Mouse (Mus musculus) cerebellum, adult 9-11 months (tissue): ENCODE measurements around the gene Gm45753.
A peak's percentile ranks its signal among the peaks of the same experiment; 100 is the strongest.
"Not testable (repeated sequence)": the region's sequence is repeated elsewhere in the genome, so short reads cannot be mapped to it uniquely, and the experiment has no call there.

Source experiments
- DNase-seq: peaks from one replicate; pipeline ENCODE4 v3.0.0; 2022

The Gm45753 gene

DNA sequence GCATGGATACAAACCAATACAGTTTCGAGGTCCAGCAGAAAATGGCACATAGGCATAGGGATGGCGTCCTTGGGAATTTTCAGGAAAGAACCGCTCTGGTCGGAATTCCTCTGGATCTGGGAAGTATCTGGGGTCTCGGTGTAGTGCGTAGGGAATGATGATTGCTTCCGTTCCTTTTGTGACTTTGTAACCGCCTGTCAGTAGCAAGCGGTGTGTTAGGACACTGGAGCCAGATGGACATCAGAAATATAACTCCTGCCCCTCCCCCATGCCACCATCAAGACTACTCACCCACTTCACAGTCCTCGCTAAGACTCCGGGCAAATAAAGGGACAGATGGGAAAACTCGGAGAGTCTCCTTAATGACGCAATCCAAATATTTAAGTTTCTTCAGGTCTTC, at the start of gene Gm45753:
Gene Gm45753 (minus strand): TSS at position 101 of the 400 bp plus-strand sequence.
- DNase-seq, result no peak

DNA sequence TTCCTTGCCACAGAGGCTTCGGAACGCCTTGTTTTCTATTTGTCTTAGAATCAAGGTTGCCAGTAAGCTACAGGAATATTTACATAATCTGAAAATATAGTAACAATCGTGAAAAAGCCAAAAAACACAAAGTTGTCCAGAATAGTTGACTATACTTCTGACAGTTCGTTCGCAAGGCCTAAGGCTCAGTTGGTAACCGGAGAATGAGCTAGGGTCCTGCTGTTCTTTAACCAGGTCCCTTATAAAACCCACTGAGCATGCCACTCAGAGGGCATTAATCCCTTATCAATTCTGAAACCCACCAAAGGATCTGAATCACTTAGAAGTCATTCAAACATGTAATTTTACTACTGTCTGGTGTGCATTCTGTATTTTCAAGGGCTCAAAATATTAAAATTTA, 47.5 kb upstream of the Gm45753 start:
- no peak for DNase-seq

DNA sequence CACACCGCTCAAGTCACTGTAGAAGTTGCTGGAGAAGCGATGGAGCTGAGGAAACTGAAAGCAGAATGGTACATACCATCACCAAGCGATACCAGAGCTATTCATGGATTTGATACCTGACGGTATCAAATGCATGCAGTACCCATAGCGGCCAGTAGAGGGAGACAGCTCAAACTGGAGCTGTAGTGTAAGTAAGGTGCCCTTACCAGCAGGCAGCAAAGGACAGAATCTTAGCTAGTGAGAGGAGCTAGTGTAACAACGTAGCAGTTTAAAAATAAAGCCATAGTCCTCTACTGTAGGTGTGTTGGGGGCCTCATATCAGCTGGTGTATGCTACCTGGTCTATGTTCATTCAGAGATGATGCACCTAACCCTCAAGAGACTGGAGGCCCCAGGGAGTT, 36.8 kb upstream of the Gm45753 start:
- peak; percentile 33 for DNase-seq

DNA sequence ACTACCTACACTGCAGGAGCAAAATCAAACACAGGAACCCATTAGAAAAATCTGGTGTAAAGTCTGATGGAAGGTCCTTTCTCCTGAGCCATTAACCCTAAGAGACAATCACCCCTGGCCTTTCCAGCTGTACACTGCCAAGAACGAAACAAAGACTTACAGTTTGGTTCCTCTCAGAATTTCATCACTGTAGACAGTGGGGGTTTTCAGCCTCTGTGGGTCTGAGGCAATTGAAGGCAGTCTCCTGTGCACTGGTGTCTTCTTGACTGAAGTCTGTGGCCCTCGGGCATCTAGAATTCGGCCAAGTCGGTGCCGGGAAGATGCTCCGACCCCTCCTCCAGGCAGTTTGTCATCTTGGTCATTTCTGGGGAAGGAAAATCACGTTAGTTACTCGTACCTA, 36.0 kb upstream of the Gm45753 start:
- DNase-seq, result no peak

DNA sequence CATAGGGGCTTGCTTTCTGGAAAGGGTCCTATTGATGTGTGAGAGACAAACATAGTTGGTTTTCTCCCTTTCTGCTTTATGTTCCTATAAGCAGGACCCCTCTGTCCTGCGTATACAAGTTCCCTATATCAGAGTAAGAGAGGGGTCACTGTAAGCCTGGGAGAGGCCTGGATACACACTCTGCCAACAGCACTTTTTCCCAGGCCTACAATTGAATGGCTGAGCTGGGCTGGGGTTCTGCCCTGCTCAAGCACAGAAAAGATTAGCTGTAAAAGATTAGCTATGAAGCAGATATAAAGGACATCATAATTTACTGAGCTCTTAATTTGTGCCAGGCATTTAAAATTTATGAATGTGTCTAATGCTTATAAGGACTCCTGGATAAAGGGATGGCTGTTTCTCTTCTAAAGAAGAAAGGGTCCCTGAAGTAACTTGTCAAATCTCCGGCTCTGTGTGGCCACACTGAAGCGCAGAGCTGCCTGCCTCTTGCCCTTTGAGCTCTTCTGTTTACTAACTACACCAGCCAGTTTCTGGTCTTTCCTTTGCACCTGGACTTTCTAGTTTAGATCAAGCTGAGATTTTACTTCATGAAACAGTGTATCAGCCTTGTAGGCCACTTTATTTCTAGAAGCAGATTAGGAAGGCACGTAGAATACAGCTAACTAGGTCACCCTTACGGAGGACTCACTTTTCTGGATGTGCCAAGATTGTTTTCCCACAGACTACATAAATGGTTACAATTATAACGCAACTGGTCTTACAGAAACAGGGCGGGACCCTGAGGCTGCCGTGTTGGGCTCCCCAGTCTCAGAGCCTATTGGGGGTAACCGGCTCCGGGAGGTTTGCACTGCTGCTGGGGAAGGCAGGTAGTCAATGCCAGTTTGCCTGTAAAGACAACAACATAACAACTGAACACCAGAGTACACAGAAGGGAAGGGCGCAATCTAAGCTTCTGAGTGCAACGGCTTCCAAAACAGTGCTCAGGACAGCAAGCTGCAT, 33.7 kb upstream of the Gm45753 start:
- no peak for DNase-seq

DNA sequence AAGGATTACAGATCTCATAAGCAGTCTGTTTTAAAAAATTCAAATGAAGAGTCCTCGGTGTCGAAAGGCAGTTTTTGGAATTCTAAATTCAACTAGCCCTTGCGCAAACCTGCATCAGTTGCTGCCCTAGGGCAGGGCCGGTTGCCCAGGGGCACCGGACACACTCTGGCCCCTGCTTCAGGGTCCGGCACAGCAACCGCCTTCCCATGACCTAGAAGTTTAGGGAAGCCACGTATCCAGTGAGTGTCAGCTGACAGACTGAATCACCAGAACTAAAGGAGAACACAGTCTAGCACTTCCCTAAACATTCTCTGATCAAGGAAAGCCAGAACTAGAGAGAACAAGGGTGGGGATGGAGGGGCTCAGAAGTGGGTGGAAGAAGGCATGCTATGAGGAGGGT, 25.2 kb upstream of the Gm45753 start:
- DNase-seq, result no peak

DNA sequence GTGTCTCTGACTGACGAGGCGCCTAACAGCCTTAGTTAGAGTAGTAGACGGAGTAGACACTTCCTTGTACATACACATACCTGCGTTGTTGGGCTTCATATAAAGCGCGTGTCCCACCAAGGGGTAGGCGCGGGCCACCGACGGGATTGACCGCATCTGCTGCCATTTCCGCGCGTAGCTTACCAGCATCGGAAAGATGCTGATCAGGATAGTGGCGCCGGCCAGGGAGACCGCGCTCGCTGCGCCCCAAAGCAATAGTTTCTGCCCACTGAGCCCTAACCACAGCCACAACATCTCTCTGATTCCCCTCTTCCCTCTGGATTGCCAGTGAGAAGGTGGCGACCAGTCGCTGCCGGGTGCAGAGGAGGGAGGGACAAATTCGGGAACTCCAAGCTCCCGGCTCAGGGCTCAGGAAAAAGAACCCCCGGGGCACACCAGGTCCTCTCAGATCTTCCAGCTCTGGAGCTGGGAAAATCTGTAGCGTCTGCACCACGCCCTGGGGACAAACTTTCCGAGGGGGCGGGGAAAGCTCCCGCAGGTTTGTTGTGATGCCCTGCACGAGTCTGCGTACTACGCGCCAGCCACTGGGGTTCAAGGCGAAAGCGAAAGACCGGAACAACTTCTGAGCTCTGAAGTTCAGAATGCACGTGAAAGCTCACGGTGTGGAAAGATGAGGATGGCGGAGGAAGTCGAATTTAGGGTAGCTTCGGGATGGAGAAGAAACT, 24.6 kb upstream of the Gm45753 start, which contains the start of gene Cyp4v3:
Gene Cyp4v3 (minus strand): TSS at position 532 of the 725 bp plus-strand sequence.
- no peak for DNase-seq

DNA sequence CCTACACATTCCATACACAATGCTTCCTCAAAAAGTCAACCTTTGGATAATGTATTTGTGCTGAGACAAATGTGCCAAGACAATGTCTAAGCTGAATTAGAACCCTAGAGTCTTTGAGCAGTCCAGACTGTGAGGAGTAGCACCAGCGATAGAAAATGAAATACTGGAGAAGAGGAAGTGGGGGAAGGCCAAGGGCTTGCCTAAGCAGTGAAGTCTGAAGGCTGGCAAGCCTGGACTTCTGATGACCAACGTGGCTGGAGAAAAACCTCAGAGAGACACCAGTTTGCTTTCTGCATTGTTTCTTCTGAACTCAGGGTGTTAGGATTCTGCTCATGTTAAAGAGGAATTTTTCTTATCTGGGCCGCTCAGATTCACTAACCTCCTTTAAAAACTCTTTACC, 22.6 kb upstream of the Gm45753 start:
- DNase-seq, result no peak

DNA sequence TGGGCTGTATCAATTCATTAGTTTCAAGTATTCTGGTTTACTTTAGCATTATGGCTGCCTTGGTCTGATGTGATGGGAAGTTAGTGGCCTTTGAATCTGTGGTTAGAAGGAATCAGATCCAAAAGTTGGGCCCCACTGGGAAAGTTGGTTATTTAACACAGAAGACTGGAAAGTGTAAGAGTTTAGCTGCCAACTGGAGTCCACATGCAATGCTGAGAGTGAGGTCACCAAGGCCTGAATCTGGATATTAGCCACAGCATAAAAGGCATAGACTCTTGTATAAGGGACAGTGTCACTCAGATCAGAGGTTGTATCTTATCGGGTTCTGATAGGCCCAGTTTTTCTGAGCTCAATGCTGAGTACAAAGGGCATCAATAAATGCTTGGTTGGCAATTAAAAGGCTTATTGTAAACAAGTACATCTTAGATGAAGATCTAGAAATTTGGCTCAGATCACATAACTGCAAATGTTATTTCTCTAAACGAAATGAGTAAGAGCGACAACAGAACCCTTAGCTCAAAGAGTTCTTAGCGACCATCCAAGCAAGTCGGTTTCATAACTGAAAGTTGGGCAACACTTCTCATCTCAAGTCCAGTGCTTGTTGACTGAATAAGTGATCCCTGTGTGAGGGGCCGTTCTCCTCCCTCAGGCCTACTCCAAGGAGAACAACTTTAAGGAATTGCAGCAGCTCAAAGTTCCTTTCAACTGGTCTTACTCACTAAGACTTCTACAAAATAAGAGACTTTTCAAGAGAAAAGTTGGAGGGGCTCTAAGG, 21.1 kb upstream of the Gm45753 start:
- DNase-seq, result no peak

DNA sequence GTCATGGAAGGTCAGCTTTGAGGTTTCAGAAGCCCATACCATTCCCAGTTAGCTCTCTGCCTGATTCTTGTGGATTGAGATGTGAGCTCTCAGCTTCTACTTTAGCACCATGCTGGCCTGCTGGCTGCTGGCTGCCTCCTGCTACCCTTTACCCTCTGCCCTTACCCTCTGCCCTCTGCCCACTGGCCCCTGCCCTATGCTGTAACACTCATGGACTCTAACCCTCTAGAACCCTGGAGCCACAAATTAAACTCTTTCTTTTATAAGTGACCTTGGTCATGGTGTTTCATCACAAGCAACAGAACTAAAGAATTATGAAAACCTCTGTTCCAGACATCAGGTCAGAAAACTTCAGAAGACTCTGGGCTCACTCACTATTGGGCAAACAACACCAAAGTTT, 18.8 kb upstream of the Gm45753 start:
- DNase-seq, result not testable (repeated sequence)

DNA sequence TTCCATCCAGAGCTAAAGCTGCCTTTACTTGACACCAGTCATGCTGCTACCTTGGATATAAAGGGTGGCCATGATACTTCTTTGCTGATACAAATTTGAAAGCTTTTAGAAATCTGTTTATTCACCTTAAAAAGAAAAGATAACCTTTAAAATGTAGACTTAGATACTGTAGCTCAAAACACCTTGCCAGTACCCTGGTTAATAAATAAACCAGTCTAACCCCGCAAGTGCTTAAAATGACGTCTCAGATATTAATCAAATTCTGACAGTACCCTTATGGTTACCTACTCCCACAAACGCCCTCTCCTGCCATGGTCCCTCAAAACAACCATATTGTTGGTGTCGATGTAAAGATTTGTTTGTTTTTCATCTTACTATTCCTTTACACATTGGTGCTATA, 15.9 kb upstream of the Gm45753 start:
- DNase-seq, result no peak

DNA sequence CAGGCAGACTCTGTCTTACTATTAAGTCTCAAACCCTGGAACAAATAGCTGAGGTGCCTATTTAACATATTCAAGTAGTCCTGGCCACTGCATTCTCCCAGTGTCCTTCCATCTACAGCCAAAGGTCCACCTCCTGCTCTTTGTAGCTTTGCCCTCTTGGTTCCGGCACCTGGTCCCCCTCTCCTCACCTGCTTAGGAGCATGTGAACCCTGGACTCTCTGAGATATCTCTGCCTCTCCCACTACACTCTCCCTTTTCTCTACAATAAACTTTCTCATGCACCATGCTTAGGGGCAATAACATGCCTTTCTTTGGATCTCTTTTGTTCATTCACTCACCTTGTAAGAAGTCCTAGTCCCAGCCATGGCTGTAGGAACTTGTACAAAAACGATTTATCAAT, 13.1 kb upstream of the Gm45753 start:
- no peak for DNase-seq

DNA sequence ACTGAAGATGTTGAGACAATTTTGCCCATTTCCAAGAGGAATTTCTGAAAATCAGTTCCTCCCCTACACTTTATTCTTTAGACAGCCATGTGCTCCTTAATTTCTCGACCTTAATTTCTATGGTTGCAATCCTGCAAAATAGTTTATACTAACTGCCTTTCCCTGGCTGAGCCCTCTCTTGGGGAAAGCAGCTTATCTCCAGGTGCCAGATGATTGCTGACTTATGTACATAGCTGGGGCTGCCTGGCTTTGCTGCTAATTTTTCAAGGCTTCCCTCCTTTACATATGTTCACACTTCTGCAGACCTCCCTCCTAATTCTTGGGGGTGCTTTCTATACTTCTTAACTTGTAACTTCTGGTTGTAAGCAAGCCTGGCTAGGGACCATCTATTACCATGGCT, 12.7 kb upstream of the Gm45753 start:
- DNase-seq, result no peak

DNA sequence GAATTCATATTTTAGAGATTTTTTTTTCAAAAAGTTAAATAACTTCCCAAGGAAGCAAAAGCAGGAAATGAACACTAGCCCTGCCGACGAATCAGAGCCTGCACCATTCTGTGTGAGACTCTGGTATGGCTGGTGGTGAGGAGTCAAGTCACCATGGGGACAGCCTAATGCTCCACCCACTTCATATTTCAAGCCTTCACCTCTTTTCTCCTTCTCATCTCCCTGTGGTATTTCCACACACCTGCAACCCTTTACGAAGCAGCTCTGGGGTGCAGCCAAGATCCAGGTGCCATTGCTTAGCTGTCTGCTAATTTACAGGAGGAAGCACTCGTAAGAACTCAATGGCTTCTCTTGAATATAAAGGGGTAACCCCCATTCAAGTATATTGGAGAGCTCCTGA, 2.7 kb upstream of the Gm45753 start:
- no peak for DNase-seq

DNA sequence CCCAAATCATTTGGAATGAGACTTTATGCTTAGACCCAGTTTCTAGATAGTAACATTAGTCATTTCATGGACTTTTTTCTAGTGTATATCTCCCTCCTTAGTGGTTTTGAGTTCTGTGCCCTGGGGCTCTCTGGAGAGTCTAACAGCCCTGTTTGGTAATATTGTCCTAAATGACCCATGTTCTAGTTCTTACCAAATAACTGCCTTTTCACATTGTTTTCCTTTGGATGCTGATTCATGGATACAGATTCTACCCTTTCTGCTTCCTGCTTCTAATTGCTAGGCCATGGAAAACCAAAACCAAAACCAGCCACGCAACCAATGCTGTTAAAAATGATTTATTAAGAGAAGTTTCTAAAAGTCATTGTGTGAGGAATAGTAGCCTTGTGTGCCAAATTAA, 2.8 kb downstream of the Gm45753 start:
- no peak for DNase-seq

DNA sequence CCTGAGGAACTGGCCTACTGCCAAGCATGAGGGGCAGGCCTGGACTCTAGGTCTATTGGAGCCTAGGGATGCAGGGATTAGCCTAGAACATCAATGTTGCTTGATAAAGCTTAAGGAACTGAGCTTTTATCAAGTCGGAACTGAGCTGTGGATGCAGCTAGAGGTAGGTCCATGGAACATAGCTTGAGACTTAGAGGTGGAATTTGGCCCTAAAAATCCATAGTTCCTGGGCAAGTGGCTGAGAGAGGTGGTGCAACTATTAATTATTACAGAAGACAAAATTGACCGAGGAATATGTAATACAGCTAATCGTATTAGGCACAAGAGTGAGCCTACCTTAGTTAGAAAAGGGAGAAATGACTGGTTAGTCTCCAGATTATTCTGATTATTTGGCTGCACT, 3.9 kb downstream of the Gm45753 start:
- no peak for DNase-seq

DNA sequence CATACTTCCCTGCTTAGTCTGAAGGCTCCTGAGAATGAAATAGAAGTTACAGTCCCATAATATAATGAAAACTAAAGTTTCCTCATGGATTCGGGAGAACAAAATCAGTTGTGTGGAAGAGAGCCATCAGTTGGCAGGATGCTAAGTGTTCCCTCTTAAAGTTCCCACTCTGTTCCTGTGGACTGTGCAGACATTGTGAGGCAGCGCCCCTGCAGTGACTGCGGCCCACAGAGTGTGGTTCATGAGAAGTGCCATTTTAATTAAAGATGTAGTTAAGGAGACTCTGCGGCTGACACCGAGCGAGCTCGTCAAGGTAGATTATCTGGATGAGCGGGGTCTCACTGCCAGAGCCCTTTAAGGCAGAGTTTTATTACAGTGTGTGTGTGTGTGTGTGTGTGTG, 5.9 kb downstream of the Gm45753 start:
- DNase-seq, result no peak

DNA sequence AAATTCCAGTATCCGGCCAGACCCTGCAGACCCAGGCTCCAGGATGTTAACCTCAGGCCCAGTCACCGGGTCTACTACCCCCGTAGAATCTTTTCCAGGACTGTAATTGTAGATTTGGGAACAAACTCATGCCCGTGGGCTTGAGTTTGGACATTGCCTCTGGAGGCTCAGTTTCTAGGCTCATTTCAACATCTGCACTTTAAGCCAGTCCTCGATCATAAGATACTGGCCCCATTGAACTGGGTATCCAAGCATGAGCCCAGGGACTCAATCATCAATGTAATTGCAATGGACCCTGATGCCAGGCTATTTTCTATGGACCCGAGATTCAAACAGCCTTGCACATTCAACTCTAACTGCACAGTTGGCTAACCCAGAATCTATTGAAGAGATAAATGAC, 13.0 kb downstream of the Gm45753 start:
- DNase-seq, result no peak

DNA sequence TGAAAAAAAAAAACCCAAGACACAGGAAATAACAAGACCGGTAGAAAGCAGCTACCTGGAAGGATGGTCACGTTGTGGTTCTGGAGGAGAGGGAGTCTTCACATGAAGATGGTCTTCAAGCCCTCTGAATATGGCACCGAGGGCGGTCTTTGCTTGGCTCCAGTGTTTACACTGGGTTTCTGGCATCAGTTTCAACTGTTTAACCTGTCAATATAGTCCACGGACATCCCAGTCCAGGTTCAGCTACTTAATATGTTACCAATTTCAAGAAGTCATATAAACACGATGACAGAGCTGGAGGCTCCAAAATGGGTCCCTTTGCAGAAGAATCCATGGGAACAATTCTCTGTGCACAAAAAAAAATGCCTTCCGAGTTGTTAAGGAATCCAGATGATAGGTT, 13.6 kb downstream of the Gm45753 start, which contains the start of gene Klkb1:
Gene Klkb1 (minus strand): TSS at position 173 of the 400 bp plus-strand sequence.
- DNase-seq, result no peak

DNA sequence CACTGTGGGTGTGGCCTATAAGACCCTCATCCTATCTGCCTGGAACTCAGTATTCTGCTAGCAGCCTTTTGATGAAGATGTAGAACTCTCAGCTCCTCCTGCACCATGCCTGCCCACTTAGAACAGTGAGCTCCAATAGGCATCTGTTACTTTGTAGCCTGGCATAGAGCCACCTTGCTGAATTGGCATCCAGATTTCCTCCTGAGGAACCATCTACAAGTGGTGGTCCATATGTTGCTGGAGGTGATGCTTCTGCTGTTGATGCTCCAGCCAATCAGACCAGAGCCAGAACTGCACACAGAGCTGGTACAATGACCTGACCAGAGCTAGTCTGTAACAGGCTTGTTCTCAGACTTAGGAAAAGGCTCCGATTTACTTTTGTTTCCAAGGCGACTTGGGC, 16.5 kb downstream of the Gm45753 start:
- DNase-seq, result peak; percentile 44

DNA sequence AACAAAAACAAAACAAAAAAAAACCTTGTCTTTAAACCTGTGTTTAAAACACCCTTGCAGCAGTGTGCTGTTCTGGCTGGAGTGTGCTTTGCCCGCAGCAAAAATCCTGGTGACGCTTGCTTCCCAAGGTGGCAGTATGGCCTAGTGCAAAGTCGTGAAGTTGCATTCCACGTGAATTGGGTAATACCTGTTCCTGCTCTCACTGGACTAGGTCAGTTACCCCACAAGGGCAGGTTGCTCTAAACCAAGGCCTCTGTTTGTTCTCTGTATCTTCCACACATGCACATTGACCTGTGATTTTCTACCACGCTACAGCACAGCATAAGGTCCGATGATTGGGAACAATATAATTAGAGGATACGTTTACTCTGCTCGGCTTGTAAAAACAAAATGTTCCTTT, 26.6 kb downstream of the Gm45753 start:
- no peak for DNase-seq

DNA sequence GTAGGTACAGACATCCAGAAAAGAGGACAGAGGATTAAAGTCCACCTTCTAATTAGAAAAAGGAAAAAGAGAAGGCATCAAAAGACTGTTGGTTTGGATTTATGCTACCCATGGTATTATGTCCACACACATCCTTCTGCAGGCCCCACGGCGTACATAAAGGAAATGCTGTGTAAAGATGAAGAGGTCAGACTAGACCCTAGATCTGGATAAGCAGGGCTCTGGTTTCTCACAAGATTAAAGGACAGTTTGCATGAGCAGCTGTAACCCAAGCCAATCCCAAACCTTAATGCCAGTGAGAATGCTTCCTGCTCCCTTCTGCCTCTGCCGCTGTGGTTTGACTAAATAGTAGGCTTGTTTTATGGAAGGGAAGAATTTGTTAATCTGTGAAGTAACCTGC, 30.8 kb downstream of the Gm45753 start:
- DNase-seq, result no peak

DNA sequence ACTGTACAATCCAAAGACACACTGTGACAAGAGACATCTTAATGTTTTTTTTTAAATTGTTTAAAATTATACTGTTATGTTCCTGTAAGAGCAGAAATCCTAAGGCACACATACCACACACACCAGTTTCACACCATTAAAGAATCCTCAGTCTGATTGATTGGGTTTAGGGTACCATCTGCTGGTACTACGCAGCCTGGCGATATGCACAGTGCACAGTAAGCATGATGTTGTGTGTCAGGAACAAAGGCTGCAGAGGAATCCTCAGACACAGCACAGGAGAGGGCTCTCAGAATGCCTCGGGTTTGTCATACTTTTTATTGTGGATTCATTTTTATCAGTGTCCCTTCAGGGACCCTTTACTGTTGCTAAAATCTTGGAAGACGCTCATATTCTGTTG, 33.9 kb downstream of the Gm45753 start:
- no peak for DNase-seq
